Mouse (Mus musculus): ENCODE data around the gene Tenm2.

DNA sequence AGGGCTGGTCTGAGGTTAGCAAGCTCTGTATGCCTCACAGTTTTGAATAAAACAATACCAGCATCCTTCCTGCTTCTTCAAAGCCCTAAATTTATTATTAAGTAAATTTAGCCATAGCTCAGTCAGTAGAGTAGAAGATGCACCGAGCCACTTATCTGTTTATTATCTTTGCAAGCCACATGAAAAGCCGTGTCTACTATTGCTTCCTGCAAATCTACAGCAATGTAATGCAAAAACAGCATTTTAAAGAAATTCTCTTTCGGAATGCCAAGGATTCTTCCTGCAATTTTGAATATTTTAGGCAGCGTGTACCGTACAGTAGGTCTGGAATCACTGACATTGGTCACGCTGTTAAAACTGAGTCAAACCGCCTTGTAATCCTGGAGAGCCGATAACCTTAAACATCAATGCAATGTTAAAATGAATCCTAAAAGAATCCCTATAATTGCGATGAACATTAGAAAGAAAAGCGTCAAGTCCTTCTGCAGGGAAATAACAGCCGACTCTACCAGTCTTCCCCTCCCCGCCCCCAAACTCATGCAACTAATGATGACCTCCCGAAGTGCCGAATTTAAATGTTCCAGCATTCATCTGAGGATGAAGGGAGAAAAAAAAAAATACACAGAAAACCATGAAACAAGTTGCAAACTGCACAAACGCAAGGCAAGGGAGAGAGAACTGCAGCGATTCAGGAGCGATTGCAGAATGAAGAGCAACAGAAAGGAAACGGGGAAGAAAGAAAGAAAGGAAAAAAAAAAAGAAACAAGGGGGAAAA is 556 bp downstream of the Tenm2 start:
- TF ChIP-seq POLR2A (IDR thresholded peaks at IDR 0.05; ENCODE audit: control insufficient read depth, low read depth, low read length) (no peak), CTCF (IDR thresholded peaks at IDR 0.05; ENCODE audit: control insufficient read depth, insufficient read depth, insufficient replicate concordance, low read depth, low read length) (no peak)

Data from testis, adult 2 months (tissue).